Mouse (Mus musculus) gastrocnemius, adult 18-20 months (tissue): ENCODE measurements around the gene Hapln4. TPM values are rescaled to one million over a fixed set of nuclear protein-coding genes. Genes with fewer than 3 reads are reported as not detected.
"Not testable (repeated sequence)": the region's sequence is repeated elsewhere in the genome, so short reads cannot be mapped to it uniquely, and the experiment has no call there.

Experiments used
- DNase-seq: peaks from one replicate; pipeline ENCODE4 v3.0.0; 2021; ENCODE audit warnings: low spot score
- long read RNA-seq, 2 experiments: library from polyadenylated mRNA; stranded (forward); transcript quantifications; one replicate each; pipeline ENCODE4 v2.0.0; 2021
- total RNA-seq, 2 experiments: library from RNA; stranded (reverse); gene quantifications; 2 replicates each; pipeline ENCODE4 v1.2.3; 2021

The Hapln4 gene
- not detected for total RNA-seq
- long read RNA-seq, experiment 1 = 0 reads
- long read RNA-seq, experiment 2 = 0 reads

DNA sequence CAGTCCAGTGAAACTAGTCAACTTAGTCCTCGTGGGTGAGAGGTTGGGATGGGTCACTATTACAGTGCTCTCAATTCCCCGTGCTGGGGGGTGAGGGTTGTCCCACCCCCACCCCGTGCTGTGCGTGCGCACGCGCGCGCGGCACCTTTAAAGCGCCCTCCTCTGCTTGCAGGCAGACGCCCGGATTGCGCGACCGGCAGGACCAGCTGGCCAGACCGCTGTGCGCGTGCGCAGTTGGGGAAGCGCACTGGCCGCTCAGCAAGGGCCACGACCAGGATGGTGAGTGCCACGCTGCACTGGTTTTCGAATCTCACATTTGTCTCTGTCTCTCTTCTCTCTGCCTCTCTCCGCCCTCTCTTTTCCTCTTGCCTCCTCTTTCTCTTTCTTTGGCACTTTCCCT lies at the start of gene Hapln4:
Gene Hapln4, plus strand, starts transcription at position 173 of the 400 bp plus-strand sequence.
- no peak for DNase-seq

DNA sequence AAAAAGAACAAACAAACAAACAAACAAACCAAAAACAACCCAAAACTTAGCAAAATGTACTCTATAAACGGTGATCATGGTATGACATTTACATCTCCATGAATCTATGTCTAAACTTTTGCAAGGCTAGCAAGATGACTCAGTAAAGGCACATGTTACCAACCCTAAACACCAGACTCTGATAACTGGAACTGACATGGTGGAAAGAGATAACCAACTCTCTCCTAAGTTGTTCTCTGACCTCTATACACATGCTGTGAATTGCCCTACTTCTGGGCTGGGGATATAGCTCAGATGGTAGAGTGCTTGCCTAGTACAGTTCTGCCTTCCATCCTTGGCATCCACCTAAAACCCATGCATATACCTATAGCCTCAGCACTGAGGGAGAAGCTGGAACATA lies 45.3 kb upstream of the Hapln4 start:
- no peak for DNase-seq

DNA sequence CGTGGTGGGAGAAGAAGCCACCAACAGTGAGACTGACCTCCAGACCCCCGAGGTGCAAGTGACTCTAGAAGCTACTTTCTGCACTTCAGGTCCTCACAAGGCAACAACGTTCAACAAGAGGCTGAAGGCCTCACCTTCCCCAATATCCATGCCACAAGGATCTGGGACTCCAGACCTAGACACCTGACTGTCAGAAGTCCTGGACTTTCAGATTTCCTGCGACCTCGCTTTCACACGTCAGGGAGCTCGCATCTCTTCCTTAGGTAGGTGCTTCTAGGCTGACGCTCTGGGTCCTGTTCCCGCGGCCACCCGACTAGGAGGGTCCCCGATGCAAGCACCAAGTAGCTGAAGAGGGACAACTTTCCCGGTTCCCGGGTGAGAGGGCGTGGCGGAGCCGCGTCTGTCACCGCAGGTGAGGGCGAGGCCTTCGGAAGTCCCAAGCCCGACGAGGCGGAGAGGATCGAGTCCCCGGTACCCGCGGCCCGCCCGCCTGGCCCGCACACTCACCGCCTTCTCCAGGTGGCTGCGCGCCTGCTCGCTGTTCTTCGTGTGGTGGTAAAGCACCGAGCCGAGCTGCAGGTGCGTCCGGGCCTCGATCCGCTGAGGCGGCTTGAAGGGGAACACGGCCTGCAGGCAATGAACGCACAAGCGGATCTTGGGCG lies 41.2 kb upstream of the Hapln4 start:
- peak; percentile 14 for DNase-seq

DNA sequence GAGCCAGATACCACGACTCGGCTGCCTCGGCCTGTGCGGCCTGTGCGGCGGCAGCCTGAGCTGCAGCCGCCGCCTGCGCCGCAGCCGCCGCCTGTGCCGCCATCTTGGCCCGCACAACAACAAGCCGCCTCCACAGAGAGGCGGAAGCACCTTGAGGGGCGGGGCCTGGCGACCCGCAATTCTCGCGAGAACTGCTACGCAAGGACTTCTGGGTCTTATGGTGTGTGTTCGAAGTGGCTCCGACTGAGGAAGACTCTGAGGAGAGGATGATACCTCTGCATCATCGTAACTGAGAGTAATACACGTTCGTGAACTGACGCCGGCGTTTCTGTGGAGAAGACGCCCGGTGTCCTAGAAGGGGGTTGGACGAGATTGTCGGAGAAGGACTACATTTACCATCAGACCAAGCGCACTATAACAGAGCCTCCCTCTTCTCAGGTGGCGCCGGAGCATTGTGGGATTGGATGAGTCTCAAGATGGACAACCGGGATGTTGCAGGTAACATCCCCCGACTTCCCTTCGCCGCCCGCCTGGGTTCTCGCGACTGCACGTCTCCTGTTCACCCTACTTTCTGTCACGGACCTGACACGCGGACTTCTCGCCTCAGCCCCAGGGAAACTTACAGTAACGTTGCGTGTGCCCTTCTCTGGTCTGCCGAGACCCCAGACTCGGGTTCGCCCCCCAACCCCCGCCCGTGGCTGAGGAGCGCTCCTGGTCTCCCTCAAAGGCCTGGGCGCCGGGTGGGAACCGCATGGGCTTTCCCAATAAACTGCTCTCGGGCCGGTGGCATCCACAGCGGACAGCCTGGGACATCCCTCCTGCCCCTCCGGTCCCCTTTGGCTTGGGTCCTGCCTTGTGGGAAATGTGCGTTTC lies 40.4 kb upstream of the Hapln4 start, which contains the start of the genes Mau2 and Sugp1:
Gene Mau2, minus strand, starts transcription at position 152 of the 873 bp plus-strand sequence.
Gene Sugp1, plus strand, starts transcription at position 231 of the 873 bp plus-strand sequence.
- peak; percentile 97 for DNase-seq

DNA sequence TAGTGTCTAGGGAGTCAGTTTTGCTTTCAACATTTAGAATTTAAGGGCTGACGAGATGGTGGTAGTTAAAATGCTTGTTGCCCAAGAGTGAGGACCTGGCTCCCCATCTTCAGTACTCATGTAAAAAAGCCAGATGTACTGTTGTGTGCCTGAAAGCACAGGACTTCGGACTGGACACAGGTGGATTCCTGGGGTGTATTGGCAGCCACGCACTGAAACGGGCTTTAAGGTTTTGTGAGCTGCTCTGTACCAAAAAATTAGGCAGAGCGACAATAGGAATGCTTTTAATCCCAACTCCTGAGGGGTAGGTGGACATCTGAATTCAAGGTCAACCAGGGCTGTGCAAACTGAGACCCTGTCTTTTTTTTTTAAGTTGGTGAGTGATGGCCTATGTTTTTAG lies 39.3 kb upstream of the Hapln4 start:
- DNase-seq = no peak

DNA sequence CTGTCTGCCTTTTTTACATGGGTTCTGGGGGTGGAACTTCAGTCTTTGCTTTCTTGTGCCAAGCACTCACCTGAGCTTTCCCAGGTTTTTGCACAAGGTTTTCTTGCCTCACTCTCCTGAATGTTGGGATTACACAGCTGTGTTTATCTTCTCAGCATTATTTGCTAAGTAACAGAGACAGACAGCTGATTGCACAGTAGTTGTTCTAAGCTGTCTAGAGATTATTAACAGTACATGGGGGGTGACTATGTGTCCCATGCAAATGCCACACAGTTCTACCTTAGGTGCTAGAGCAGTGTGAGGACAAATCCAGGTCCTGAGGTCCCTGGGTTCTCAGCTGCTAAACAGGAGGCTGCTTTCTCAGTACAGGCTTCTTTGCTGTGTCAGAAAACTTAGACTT lies 33.6 kb upstream of the Hapln4 start:
- DNase-seq = no peak

DNA sequence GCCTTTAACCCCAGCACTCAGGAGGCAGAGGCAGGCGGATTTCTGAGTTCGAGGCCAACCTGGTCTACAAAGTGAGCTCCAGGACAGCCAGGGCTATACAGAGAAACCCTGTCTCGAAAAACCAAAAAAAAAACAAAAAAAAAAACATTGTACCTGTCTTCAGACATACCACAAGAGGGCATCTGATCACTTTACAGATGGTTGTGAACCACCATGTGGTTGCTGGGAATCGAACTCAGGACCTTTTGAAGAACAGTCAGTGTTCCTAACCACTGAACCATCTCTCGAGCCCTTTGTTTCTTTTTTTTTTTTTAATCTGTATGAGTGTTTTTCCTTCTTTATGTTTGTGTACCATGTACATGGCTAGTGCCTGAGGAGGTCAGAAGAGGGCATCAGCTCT lies 32.8 kb upstream of the Hapln4 start:
- DNase-seq = not testable (repeated sequence)

DNA sequence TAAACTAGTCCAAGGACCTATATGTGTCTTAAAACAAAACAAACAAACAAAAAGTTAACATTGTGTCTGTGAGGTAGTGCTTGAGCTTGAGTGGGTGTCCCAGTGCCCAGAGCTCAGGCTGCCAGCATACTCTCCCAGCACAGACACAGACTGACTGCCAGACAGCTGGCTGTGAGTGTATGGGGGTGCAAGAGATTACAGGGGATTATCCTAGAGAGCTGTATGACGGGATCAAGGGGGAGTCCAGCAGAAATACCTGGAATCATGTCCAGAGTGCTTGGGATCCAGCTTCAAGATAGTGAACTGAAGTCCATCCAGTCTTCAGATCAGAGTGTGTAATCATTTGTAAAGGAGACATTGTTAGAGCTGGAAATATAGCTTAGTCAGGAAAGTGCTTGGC lies 25.5 kb upstream of the Hapln4 start:
- DNase-seq = no peak

DNA sequence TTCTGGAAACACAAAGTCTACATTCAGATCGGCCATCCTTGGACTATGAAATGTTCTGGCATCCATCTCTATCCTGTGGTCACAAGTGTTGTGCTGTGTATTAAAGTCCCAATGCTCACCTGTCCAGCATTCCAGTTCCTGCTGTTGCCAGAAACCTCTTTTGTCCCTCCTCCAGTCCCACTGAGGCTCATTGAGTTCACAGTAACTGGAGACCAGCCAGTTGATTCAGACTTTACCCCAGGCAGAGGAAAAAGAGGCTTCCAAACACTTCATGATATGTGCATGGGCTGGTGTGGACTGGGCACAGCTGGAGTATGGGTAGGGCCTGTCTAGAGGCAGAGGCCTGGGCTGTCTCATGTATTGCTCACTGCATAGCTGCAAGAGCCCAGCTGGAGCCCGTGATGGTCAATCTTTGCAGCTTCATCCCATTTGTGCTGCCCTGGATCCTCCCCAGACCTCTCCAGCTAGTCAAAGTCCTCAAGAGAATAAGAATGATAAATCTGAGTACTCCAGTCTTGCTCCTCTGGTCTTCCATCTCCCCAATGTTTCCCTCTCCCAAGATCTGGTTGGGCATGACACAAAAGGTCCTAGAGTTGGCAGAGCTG lies 11.3 kb upstream of the Hapln4 start:
- DNase-seq = no peak

DNA sequence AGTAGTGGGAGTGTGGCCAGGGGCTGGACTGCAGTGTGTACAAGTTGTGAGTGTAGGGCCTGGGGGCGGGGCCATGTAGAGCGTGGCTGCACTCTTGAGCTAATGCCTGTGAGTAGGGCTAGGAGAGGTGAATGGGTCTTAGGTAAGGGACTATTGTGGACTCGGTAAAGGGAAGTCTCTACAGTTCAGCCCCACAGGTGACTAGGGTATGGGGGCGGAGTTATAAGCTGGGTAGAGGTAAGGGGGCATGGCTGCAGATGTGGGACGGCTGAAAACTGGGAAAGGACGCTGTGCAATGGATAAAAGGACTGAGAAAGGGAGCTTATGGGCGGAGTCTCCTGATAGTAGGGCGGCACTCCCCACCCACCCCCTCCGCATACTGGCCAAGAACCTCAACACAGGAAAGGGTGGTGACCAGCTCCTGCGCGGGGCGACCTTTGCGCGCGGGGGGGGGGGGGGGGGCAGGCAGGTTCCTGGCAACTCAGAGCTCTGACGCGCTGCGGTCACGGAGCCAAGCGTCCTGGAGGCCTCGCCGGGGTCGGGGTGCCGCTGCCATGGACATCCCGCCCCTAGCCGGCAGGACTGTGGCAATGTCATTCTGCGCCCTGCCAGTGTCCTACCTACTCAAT lies 10.7 kb upstream of the Hapln4 start, which contains the start of gene Tm6sf2:
Gene Tm6sf2, plus strand, starts transcription at position 484 of the 629 bp plus-strand sequence.
- DNase-seq = no peak

DNA sequence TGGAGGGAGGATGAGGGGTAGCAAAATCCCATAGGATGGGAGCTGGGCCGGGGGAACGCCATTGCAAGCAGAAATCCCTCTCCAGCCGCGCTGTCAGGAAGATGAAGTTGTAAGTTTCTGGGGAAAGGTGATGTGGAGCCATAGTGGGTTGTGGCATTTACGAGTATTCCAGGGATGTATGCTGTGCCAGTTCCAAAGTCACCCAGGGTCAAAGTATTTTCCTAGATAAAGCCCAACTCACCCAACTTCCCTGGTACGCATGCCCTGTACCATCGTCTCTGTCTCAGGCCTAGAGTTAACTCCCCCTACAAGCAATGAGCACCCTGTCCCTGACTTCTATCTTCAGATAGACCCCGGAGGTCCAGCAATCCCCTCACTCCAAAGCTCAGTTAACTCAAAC lies 10.1 kb upstream of the Hapln4 start:
- DNase-seq = no peak

DNA sequence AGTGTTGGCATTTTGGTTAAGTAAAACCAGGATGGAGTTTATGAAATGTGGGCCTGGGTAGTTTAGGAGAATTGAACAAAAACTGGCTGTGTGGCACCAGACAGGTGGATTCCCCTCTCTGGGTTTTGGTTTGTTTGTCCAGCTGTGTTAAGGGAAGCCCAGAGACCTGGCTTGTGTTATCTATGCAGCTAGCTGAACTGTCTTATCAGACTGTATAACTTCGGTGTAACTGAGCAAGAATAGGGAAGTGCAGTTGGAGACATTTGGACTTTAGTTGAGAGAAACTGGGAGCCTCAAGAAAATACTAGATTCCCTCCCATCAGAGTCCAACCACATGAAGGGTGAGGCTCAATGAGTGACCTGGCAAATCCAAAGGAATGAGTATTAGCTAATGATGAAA lies 9.6 kb upstream of the Hapln4 start:
- DNase-seq = no peak

DNA sequence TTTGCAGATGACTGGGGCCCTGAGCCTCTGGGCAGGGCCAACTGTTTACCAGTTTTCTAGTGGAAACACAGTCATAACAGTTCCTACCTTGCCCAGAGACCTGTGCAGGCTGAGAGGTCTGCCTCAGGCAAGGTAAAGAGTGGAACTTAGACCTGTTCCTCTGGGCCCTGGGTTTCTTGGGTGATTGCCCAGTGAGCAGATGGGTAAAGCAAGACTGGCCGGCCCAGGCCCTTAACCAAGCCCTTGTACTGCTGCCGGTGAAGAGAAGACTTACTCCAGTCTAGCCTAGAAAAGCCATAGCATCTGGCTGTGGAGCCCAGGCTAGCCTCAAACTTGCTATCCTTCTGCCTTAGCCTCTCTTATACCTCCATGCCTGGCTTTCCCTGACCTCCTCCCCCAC lies 1.3 kb upstream of the Hapln4 start:
- no peak for DNase-seq

DNA sequence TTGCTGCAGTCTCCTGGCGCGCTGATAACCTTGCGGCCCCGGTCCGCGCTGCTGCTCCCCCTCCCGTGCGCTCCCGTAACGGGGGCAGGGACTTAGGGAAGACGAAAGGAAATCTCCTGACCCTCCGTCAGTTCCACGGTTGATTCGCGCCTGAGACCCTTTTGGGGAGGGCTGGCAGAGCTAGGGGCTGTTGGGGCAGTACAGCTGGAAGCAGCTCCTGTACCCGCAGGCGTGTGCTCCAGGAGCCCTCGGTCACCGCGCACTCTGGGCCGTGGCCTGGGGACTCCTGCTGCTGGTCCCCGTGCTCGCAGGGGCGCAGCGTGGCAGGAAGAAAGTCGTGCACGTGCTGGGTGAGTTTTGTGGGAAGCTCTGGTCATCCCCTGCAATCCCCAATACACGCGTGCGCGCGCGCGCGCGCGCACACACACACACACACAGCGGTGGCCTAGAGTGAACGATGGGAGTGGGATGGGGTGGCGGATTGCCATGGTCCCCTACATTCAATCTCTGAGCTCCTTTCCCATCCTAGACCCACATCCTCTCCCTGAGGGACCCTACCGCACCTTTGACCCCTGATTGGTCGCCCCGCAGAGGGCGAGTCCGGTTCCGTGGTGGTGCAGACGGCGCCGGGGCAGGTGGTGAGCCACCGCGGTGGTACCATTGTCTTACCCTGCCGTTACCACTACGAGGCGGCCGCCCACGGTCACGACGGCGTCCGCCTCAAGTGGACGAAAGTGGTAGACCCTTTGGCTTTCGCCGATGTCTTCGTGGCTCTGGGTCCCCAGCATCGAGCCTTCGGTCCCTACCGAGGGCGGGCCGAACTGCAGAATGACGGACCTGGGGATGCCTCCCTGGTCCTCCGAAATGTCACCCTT lies 1.2 kb downstream of the Hapln4 start:
- DNase-seq = no peak

DNA sequence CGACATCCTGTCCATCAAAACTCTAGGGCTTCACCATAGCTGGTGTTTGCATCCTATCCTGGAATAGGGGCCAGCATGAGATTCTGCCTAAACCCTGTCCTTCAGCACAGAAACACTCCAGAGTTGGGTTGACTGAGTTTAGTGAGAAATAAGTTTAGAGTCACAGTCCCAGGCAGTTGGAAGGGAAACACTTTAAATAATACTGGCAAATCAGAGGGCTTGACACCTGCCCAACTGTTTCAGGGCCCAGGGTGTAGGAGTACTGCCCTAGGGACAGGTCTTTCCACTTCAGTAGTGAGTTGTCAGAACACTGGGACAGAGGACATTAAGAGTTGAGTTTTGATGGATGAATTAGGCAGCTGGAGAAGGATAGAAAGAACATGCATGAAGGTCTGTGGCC lies 2.9 kb downstream of the Hapln4 start:
- no peak for DNase-seq

DNA sequence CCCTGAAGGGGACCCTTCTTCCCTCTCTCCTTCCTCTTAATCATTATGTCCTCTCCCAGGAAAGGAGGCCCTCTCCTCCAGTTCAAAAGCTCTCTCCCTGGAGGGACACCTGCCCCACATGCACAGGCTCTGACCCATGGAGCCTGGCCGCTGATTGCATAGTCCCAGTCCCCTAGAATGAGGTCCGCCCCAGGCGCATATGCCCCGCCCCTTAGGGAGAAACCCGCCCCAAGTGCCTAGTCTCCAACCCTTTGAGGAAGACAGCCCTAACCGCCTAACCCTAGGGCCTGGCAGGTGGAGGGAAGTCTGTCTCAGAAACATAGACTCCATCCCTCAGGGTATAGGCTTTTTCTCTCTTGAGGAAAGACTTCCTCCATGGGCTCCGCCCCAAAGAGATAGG lies 4.0 kb downstream of the Hapln4 start:
- DNase-seq = no peak

DNA sequence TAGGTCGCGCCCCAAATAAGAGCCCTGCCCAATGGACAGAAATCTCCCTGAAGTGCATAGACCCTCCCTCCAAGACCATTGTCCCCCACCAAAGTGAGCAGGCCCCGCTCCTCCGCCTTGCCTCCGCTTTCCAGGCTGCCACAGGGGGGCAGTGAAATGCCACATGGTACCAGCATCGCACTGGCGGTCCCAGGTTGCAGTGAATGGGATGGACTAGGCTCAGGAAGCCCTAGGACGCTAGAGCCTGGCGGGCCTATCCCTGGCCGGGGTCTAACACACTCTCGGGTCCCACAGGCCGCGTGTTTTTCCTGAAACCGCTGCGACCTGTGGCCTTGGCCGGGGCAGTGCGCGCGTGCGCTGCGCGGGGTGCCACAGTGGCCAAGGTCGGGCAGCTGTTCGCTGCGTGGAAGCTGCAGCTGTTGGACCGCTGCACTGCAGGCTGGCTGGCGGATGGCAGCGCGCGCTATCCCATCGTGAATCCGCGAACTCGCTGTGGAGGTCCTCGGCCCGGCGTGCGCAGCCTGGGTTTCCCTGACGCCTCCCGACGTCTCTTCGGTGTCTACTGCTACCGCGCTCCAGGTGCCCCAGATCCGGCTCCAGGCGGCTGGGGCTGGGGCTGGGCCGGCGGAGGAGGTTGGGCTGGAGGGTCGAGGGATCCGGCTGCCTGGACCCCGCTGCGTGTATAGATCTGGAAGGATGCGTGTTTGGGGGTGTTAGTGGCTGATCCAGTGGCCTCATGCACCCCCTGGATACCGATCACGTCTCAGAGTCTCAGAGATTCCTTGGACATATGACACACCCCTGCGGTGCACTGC lies 4.8 kb downstream of the Hapln4 start:
- DNase-seq = peak; percentile 26

DNA sequence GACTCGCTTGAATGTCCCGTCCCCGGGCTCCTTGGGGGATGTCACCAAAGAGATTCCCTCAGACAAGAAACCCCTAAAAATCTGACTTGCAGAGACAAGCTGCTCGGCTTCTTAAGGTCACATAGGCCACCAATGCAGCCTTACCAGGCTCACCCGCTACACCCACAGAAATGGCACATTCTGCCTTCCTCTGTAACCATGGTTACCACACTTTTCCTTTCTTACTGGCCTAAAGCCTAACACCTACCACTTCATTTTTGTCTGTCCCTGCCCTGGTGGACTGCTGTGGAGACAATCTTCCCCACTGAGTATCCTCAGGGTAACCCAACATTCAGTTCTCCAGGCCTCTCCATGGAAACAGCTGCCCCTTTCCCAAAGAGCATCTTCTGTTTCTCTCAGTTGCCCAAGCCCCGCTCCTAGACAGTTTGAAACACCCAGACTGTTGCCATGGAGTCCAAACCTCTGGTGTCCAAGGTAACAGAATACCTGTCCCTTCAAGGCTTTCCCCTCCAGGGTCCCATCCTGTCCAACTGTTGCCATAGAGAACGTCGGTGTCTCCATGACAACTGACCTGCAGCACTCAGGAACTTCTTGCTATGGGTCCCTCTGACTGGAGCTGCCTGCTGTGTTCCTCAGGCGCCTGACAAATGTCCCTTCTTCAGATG lies 6.2 kb downstream of the Hapln4 start:
- no peak for DNase-seq

DNA sequence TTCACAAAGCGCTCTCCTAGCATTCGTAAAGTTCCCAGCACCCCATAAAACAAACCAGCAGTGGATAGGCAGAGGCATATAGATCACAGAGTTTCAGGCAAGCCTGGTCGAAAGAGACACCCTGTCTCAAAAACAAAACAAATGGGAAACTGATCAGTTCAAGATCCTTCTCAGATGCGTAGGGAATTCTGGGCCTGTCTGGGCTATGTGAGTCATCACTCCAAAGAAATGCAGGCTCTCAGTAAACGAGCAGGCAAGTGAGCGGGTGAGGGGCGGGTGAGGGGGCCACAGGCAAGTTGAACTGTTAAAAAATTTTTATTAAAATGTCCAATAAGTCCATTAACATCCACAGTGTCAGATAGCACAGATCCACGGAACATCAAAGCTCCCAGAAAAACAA lies 9.5 kb downstream of the Hapln4 start:
- no peak for DNase-seq
